Mouse (Mus musculus): ENCODE measurements around the gene Prkcb.

GRCm38 (mm10) chr7:122452671-122453070, 164.1 kb downstream of the Prkcb start:
- no peak for TF ChIP-seq GATA1 (IDR thresholded peaks at IDR 0.05; ENCODE audit: borderline replicate concordance, low read length)
- TF ChIP-seq FLI1 (IDR thresholded peaks at IDR 0.05; ENCODE audit: low read length): no peak

Measured in megakaryocyte, embryonic 14.5 days (primary cell).